Mouse (Mus musculus): Measurements from ENCODE around the gene Tspyl4. TPM values are rescaled to one million over a fixed set of nuclear protein-coding genes. Genes with fewer than 3 reads are reported as not detected.

Gene Tspyl4
- polyA plus RNA-seq, 1 experiment from 2014 or later = 11.9 TPM

DNA sequence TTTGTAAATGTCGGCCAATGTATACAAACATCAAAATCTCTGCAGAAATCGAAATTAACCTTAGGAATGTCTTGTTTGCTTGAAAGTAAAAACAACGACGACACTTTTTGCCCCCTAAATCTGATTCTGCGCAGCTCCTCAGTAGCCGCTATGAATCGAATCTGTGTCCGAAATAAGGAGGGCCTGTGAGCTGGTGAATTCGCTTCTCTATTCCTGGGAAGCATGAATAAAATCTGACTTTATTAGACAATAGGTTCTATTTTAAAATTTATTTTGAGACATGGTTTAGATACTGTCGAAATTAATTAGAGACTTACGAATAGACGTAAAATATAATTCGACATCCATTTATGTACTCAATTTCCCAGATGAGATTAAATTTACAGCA, 337 bp upstream of the Tspyl4 start:
- no peak for DNase-seq (ENCODE audit: low spot score)
- Histone ChIP-seq H3K27me3 (ENCODE audit: control insufficient read depth, insufficient read depth, low read length) (no peaks in the 10 kb centered on the region), H3K4me3 (ENCODE audit: low read depth, low read length) (peak overlapping the region; percentile 66), H3K9ac (ENCODE audit: low read length) (peak overlapping the region; percentile 5; the same call in 1 of the 2 replicates), H3K36me3 (ENCODE audit: control insufficient read depth, insufficient read depth, low read length) (no peaks in the 10 kb centered on the region), H3K4me1 (replicated peaks; ENCODE audit: control insufficient read depth, insufficient read depth) (no peaks in the 10 kb centered on the region), H3K27ac (replicated peaks) (no peak overlapping the region), H3K9me3 (ENCODE audit: control insufficient read depth, low read length) (no peaks in the 10 kb centered on the region), H3K4me2 (replicated peaks; ENCODE audit: low read depth) (peak overlapping the region; percentile 95)
- 2% methylated on average over 13 of the region's 13 CpGs for WGBS
- TF ChIP-seq EP300 (optimal IDR thresholded peaks at IDR 0.05) = no peak
- TF ChIP-seq CTCF (IDR thresholded peaks at IDR 0.05; ENCODE audit: low read depth) = no peak
- ATAC-seq (ENCODE audit: low FRiP score, low TSS enrichment) = no peak

DNA sequence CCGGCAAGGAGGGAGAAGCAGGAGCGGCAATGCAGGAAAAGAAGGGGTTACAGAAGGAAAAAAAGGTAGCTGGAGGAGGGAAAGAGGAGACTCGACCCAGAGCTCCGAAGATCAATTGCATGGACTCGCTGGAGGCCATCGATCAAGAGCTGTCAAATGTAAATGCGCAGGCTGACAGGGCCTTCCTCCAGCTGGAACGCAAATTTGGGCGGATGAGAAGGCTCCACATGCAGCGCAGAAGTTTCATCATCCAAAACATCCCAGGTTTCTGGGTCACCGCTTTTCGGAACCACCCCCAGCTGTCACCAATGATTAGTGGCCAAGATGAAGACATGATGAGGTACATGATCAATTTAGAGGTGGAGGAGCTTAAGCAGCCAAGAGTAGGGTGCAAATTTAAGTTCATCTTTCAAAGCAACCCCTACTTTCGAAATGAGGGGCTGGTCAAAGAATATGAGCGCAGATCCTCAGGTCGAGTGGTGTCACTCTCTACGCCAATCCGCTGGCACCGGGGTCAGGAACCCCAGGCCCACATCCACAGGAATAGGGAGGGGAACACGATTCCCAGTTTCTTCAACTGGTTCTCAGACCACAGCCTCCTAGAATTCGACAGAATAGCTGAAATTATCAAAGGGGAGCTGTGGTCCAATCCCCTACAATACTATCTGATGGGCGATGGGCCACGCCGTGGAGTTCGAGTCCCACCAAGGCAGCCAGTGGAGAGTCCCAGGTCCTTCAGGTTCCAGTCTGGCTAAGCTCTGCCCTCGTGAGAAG, 925 bp downstream of the Tspyl4 start:
- DNase-seq (ENCODE audit: low spot score) (peak; percentile 17), ATAC-seq (ENCODE audit: low FRiP score, low TSS enrichment) (peak; percentile 28; the same call in 1 of the 2 replicates)
- no peaks in the 10 kb centered on the region for H3K9me3 ChIP-seq (ENCODE audit: control insufficient read depth, low read length)
- H3K4me2 ChIP-seq (replicated peaks; ENCODE audit: low read depth) = peak overlapping the region; percentile 95
- WGBS = 44% methylated on average over 25 of the region's 25 CpGs
- TF ChIP-seq CTCF (IDR thresholded peaks at IDR 0.05; ENCODE audit: low read depth) (no peak), EP300 (optimal IDR thresholded peaks at IDR 0.05) (no peak)
- H3K4me3 ChIP-seq (ENCODE audit: low read depth, low read length) = peak overlapping the region; percentile 66
- no peaks in the 10 kb centered on the region for H3K36me3 ChIP-seq (ENCODE audit: control insufficient read depth, insufficient read depth, low read length)
- H3K27ac ChIP-seq (replicated peaks) = peak overlapping the region; percentile 77
- no peaks in the 10 kb centered on the region for H3K4me1 ChIP-seq (replicated peaks; ENCODE audit: control insufficient read depth, insufficient read depth)
- no peaks in the 10 kb centered on the region for H3K27me3 ChIP-seq (ENCODE audit: control insufficient read depth, insufficient read depth, low read length)
- H3K9ac ChIP-seq (ENCODE audit: low read length) = peak overlapping the region; percentile 67

DNA sequence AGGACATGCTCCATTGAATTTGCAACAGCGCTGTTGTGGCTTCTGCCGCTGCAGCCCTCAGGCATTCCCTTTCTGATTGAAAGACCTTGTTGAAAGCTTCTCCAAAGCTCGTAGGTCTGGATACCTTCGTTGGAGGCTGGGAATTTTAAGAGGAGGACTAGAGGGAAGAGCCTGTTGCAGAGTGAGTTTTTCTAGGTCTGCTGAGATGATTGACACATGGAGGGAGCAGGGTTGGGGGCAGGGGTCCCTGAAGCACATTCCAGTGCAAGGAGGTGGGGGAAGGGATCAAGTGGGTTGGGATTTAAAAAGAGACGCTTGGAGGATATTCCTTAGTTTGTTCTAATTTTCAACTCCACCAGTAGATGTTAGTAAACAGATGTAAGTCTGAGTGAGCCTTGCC, 3.1 kb downstream of the Tspyl4 start:
- 38% methylated on average over 5 of the region's 5 CpGs for WGBS
- H3K4me2 ChIP-seq (replicated peaks; ENCODE audit: low read depth) = no peak overlapping the region
- no peak for ATAC-seq (ENCODE audit: low FRiP score, low TSS enrichment)

DNA sequence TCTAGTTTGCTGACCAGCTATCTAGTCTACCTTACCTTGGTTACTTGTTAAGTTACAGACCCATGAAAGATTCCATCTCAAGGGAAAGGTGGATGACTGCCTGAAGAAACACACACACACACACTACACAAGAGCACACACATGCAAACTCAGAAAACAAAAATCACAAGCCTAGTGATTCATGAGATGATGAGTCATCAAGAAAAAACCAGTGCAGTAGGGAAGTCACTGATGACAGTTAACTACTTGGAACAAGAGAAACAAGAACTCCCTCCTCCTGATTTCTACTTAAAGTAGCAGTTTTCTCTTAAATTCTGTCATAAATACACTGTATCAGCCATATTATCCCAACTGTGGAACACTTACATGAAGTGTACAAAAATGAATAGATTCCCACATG, 9.8 kb downstream of the Tspyl4 start:
- Histone ChIP-seq H3K27ac (replicated peaks) (no peak overlapping the region), H3K9me3 (ENCODE audit: control insufficient read depth, low read length) (no peaks in the 10 kb centered on the region), H3K4me2 (replicated peaks; ENCODE audit: low read depth) (no peak overlapping the region), H3K27me3 (ENCODE audit: control insufficient read depth, insufficient read depth, low read length) (no peaks in the 10 kb centered on the region), H3K9ac (ENCODE audit: low read length) (no peak overlapping the region), H3K4me3 (ENCODE audit: low read depth, low read length) (no peak overlapping the region), H3K36me3 (ENCODE audit: control insufficient read depth, insufficient read depth, low read length) (no peaks in the 10 kb centered on the region), H3K4me1 (replicated peaks; ENCODE audit: control insufficient read depth, insufficient read depth) (no peaks in the 10 kb centered on the region)
- DNase-seq (ENCODE audit: low spot score) (no peak), ATAC-seq (ENCODE audit: low FRiP score, low TSS enrichment) (no peak)
- no peak for TF ChIP-seq EP300 (optimal IDR thresholded peaks at IDR 0.05)

More for the DNA sequence above, 3.1 kb downstream of the Tspyl4 start:
- DNase-seq (ENCODE audit: low spot score) = no peak
- no peak overlapping the region for H3K4me3 ChIP-seq (ENCODE audit: low read depth, low read length)
- no peaks in the 10 kb centered on the region for H3K4me1 ChIP-seq (replicated peaks; ENCODE audit: control insufficient read depth, insufficient read depth)
- no peak overlapping the region for H3K9ac ChIP-seq (ENCODE audit: low read length)
- TF ChIP-seq EP300 (optimal IDR thresholded peaks at IDR 0.05) (no peak), CTCF (IDR thresholded peaks at IDR 0.05; ENCODE audit: low read depth) (no peak)
- H3K36me3 ChIP-seq (ENCODE audit: control insufficient read depth, insufficient read depth, low read length) = no peaks in the 10 kb centered on the region
- H3K9me3 ChIP-seq (ENCODE audit: control insufficient read depth, low read length) = no peaks in the 10 kb centered on the region
- no peak overlapping the region for H3K27ac ChIP-seq (replicated peaks)
- no peaks in the 10 kb centered on the region for H3K27me3 ChIP-seq (ENCODE audit: control insufficient read depth, insufficient read depth, low read length)

DNA sequence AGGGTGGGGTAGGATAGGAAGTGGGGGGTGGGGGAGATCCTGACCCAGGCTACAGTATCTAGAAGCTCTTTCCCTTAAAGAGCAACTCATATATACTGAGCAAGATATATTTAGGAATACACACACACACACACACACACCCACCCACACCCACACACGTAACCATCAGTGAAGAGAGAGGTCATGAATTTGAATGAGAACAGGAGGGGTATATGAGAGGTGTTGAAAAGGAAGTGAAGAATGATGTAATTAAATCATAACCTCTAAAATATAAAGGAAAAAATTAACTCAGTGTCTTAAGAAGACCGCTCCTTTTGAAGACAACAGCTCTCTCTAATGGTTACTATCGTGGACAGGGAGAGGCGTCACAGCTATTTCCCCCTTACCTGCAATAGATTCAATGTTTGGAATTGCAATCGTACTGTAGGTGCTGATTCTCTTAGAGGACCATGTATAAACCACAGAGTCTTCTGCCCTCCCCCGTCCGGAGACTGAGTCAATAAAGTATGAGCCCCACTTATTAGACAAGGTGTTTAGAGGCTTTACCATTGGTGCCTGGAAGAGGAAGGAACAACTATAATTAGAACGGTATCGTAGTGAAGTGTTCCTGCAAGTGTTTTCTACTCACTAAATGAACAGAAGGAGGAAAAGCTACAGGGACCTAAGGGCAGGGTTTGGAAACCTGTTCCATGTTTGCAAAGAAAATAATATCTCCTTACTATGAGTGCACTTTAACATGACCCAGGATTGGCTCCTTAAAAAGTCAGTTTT, 12.9 kb downstream of the Tspyl4 start:
- Histone ChIP-seq H3K9ac (ENCODE audit: low read length) (no peak overlapping the region), H3K27me3 (ENCODE audit: control insufficient read depth, insufficient read depth, low read length) (no peaks in the 10 kb centered on the region), H3K4me1 (replicated peaks; ENCODE audit: control insufficient read depth, insufficient read depth) (no peaks in the 10 kb centered on the region), H3K36me3 (ENCODE audit: control insufficient read depth, insufficient read depth, low read length) (peaks cover 7% of the 10 kb centered on the region; the same call in 1 of the 2 replicates), H3K27ac (replicated peaks) (no peak overlapping the region), H3K4me3 (ENCODE audit: low read depth, low read length) (no peak overlapping the region), H3K4me2 (replicated peaks; ENCODE audit: low read depth) (no peak overlapping the region), H3K9me3 (ENCODE audit: control insufficient read depth, low read length) (no peaks in the 10 kb centered on the region)
- DNase-seq (ENCODE audit: low spot score) = no peak
- no peak for ATAC-seq (ENCODE audit: low FRiP score, low TSS enrichment)
- WGBS = 84% methylated on average over 9 of the region's 9 CpGs
- TF ChIP-seq EP300 (optimal IDR thresholded peaks at IDR 0.05) (no peak), CTCF (IDR thresholded peaks at IDR 0.05; ENCODE audit: low read depth) (no peak)

DNA sequence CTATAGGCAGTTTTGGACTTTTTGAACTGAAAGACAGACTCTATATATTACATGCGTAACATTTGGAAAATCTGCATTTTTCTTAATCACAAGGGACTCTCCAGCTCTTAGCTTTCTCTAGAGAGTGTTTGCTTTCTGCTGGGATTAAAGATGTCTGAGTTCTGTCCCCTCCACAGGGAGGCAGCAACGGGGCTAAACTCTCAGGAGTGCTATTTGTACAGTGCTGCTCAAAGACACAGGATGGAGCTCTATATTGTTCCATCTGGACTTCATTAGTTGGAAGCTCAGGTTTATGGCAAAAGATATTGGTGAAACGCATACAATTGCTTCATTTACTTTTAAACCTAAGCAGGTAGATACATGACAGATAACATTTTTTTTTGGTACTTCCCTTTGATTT, 15.3 kb downstream of the Tspyl4 start:
- Histone ChIP-seq H3K4me2 (replicated peaks; ENCODE audit: low read depth) (no peak overlapping the region), H3K9ac (ENCODE audit: low read length) (no peak overlapping the region), H3K27me3 (ENCODE audit: control insufficient read depth, insufficient read depth, low read length) (no peaks in the 10 kb centered on the region), H3K36me3 (ENCODE audit: control insufficient read depth, insufficient read depth, low read length) (peaks cover 7% of the 10 kb centered on the region; the same call in 1 of the 2 replicates), H3K4me1 (replicated peaks; ENCODE audit: control insufficient read depth, insufficient read depth) (no peaks in the 10 kb centered on the region), H3K4me3 (ENCODE audit: low read depth, low read length) (no peak overlapping the region), H3K27ac (replicated peaks) (no peak overlapping the region), H3K9me3 (ENCODE audit: control insufficient read depth, low read length) (no peaks in the 10 kb centered on the region)
- 68% methylated on average over 3 of the region's 3 CpGs for WGBS
- TF ChIP-seq EP300 (optimal IDR thresholded peaks at IDR 0.05) = no peak
- peak; percentile 15; the same call in 1 of the 2 replicates for TF ChIP-seq CTCF (IDR thresholded peaks at IDR 0.05; ENCODE audit: low read depth)
- no peak for DNase-seq (ENCODE audit: low spot score)
- no peak for ATAC-seq (ENCODE audit: low FRiP score, low TSS enrichment)

Data from stomach, postnatal 0 days (tissue).